Mouse (Mus musculus) CH12.LX (cell line): ENCODE measurements around the gene Elf1. TPM values are rescaled to one million over a fixed set of nuclear protein-coding genes. Genes with fewer than 3 reads are reported as not detected.

Source experiments
- DNase-seq: peaks from one replicate; pipeline ENCODE4 v3.0.0-alpha.2; 2013; ENCODE audit errors: extremely low read depth
- H3K27ac ChIP-seq: 2 replicates; pipeline ENCODE4 v1.5.1; 2012; ENCODE audit warnings: low read depth, mild to moderate bottlenecking, control low read depth, moderate library complexity; ENCODE audit not compliant: insufficient read depth
- H3K27me3 ChIP-seq: replicated peaks from 2 replicates; pipeline ENCODE3; 2012; ENCODE audit warnings: inconsistent platforms
- H3K36me3 ChIP-seq, 2 experiments: replicated peaks in 1 of 2; 2 replicates each; pipeline versions ENCODE3 to v1.6.1; 2012; ENCODE audit warnings: inconsistent platforms in 1 of 2, low read length in 1 of 2, mild to moderate bottlenecking in 1 of 2, mixed read lengths in 1 of 2, moderate library complexity in 1 of 2; ENCODE audit not compliant: control insufficient read depth in 1 of 2, insufficient read depth in 1 of 2
- H3K4me1 ChIP-seq, 2 experiments: 2 replicates each; pipeline ENCODE4 v1.6.1; 2012; ENCODE audit warnings: inconsistent platforms in 1 of 2, moderate library complexity in 1 of 2; ENCODE audit not compliant: insufficient read depth in 2 of 2, control insufficient read depth in 1 of 2
- H3K4me2 ChIP-seq: 2 replicates; pipeline ENCODE4 v1.6.1; 2012; ENCODE audit warnings: low read depth, mild to moderate bottlenecking, control low read depth; ENCODE audit not compliant: poor library complexity, insufficient read depth, severe bottlenecking
- H3K4me3 ChIP-seq, 3 experiments: fragments of 150-350 bp in 1 of 3; sonication (generic) in 1 of 3; replicated peaks in 1 of 3; 2 replicates each; pipeline versions ENCODE3 to v1.5.1; 2011 to 2012; ENCODE audit warnings: low read depth in 2 of 3, low read length in 2 of 3, mild to moderate bottlenecking in 2 of 3, moderate library complexity in 2 of 3, control low read depth in 1 of 3, improper control_type of control experiment in 1 of 3, inconsistent platforms in 1 of 3, mixed read lengths in 1 of 3; ENCODE audit not compliant: poor library complexity in 1 of 3
- H3K79me2 ChIP-seq: replicated peaks from 2 replicates; pipeline ENCODE4 v1.6.1; 2012; ENCODE audit warnings: mild to moderate bottlenecking, moderate library complexity; ENCODE audit not compliant: control insufficient read depth, poor library complexity, insufficient read depth, severe bottlenecking; ENCODE audit errors: extremely low read depth
- H3K9ac ChIP-seq: 2 replicates; pipeline ENCODE4 v1.6.1; 2012; ENCODE audit warnings: low read depth, mild to moderate bottlenecking, control low read depth, moderate library complexity; ENCODE audit not compliant: insufficient read depth
- H3K9me3 ChIP-seq: replicated peaks from 2 replicates; pipeline ENCODE3; 2012; ENCODE audit warnings: low read length, inconsistent platforms, mixed read lengths
- BHLHE40 ChIP-seq: IDR thresholded peaks from 2 replicates; pipeline ENCODE4 v1.6.1; 2011; ENCODE audit warnings: mild to moderate bottlenecking, low read depth, low read length, improper control_type of control experiment
- CHD1 ChIP-seq: IDR thresholded peaks from 2 replicates; pipeline ENCODE4 v1.6.1; 2012; ENCODE audit warnings: low read depth, low read length, improper control_type of control experiment, inconsistent platforms
- CHD2 ChIP-seq: IDR thresholded peaks from 2 replicates; pipeline ENCODE4 v1.6.1; 2011; ENCODE audit warnings: low read length, improper control_type of control experiment
- CTCF ChIP-seq, 2 experiments: IDR thresholded peaks in 1 of 2; conservative IDR thresholded peaks in 1 of 2; 2 replicates each; pipeline ENCODE4 v1.5.1; 2011 to 2012; ENCODE audit warnings: low read depth in 2 of 2, low read length in 2 of 2, improper control_type of control experiment in 1 of 2, inconsistent platforms in 1 of 2, mild to moderate bottlenecking in 1 of 2, moderate library complexity in 1 of 2
- E2F4 ChIP-seq: IDR thresholded peaks from 2 replicates; pipeline ENCODE4 v1.6.1; 2011; ENCODE audit warnings: low read depth, low read length, improper control_type of control experiment; ENCODE audit not compliant: insufficient replicate concordance
- ELF1 ChIP-seq: IDR thresholded peaks from 2 replicates; pipeline ENCODE4 v1.6.1; 2014; ENCODE audit warnings: low read depth, mild to moderate bottlenecking, inconsistent platforms, low read length, improper control_type of control experiment
- EP300 ChIP-seq: IDR thresholded peaks from 2 replicates; pipeline ENCODE4 v1.6.1; 2011; ENCODE audit warnings: low read length, improper control_type of control experiment
- ETS1 ChIP-seq: conservative IDR thresholded peaks from 2 replicates; pipeline ENCODE4 v1.6.1; 2012; ENCODE audit warnings: low read depth, mild to moderate bottlenecking, inconsistent platforms, low read length, improper control_type of control experiment, moderate library complexity
- GABPA ChIP-seq: IDR thresholded peaks from 2 replicates; pipeline ENCODE4 v1.6.1; 2012; ENCODE audit warnings: low read depth, low read length, improper control_type of control experiment, inconsistent platforms; ENCODE audit not compliant: insufficient replicate concordance
- HCFC1 ChIP-seq: IDR thresholded peaks from 2 replicates; pipeline ENCODE4 v1.6.1; 2012; ENCODE audit warnings: low read depth, mild to moderate bottlenecking, inconsistent platforms, low read length, improper control_type of control experiment
- IRF4 ChIP-seq: IDR thresholded peaks from 2 replicates; pipeline ENCODE4 v1.6.1; 2014; ENCODE audit warnings: low read depth, mild to moderate bottlenecking, inconsistent platforms, low read length, improper control_type of control experiment
- JUN ChIP-seq: IDR thresholded peaks from 2 replicates; pipeline ENCODE4 v1.6.1; 2011; ENCODE audit warnings: low read depth, mild to moderate bottlenecking, low read length, improper control_type of control experiment, moderate library complexity; ENCODE audit not compliant: insufficient read depth
- JUND ChIP-seq: conservative IDR thresholded peaks from 2 replicates; pipeline ENCODE4 v1.6.1; 2011; ENCODE audit warnings: low read depth, low read length, improper control_type of control experiment
- KAT2A ChIP-seq: IDR thresholded peaks from 2 replicates; pipeline ENCODE4 v1.6.1; 2012; ENCODE audit warnings: low read length, improper control_type of control experiment, inconsistent platforms; ENCODE audit not compliant: insufficient replicate concordance
- MAFK ChIP-seq: IDR thresholded peaks from 2 replicates; pipeline ENCODE4 v1.6.1; 2011; ENCODE audit warnings: low read length, improper control_type of control experiment; ENCODE audit not compliant: insufficient replicate concordance
- MAX ChIP-seq: IDR thresholded peaks from 2 replicates; pipeline ENCODE4 v1.6.1; 2011; ENCODE audit warnings: low read length, improper control_type of control experiment
- MAZ ChIP-seq: IDR thresholded peaks from 2 replicates; pipeline ENCODE4 v1.6.1; 2012; ENCODE audit warnings: low read depth, mild to moderate bottlenecking, inconsistent platforms, low read length, improper control_type of control experiment, moderate library complexity
- MEF2A ChIP-seq: IDR thresholded peaks from 2 replicates; pipeline ENCODE4 v1.6.1; 2014; ENCODE audit warnings: low read depth, mild to moderate bottlenecking, inconsistent platforms, low read length, improper control_type of control experiment, borderline replicate concordance
- MXI1 ChIP-seq: IDR thresholded peaks from 2 replicates; pipeline ENCODE4 v1.6.1; 2011; ENCODE audit warnings: mild to moderate bottlenecking, low read depth, low read length, improper control_type of control experiment
- MYC ChIP-seq: IDR thresholded peaks from 2 replicates; pipeline ENCODE4 v1.6.1; 2011; ENCODE audit warnings: low read depth, mild to moderate bottlenecking, improper control_type of control experiment, low read length
- NRF1 ChIP-seq: IDR thresholded peaks from 2 replicates; pipeline ENCODE4 v1.6.1; 2014; ENCODE audit warnings: low read depth, mild to moderate bottlenecking, inconsistent platforms, low read length, improper control_type of control experiment, moderate library complexity
- PAX5 ChIP-seq: IDR thresholded peaks from 2 replicates; pipeline ENCODE4 v1.6.1; 2012; ENCODE audit warnings: low read length, inconsistent platforms, mixed read lengths
- POLR2A ChIP-seq: IDR thresholded peaks from 2 replicates; pipeline ENCODE4 v1.6.1; 2011; ENCODE audit warnings: low read depth, mild to moderate bottlenecking, improper control_type of control experiment, low read length
- RAD21 ChIP-seq: IDR thresholded peaks from 2 replicates; pipeline ENCODE4 v1.6.1; 2011; ENCODE audit warnings: low read depth, mild to moderate bottlenecking, low read length, improper control_type of control experiment, moderate library complexity
- RCOR1 ChIP-seq: conservative IDR thresholded peaks from 2 replicates; pipeline ENCODE4 v1.6.1; 2012; ENCODE audit warnings: low read depth, mild to moderate bottlenecking, inconsistent platforms, low read length, improper control_type of control experiment
- SIN3A ChIP-seq: IDR thresholded peaks from 2 replicates; pipeline ENCODE4 v1.6.1; 2012; ENCODE audit warnings: low read length, improper control_type of control experiment, inconsistent platforms
- SMC3 ChIP-seq: IDR thresholded peaks from 2 replicates; pipeline ENCODE4 v1.6.1; 2011; ENCODE audit warnings: low read depth, low read length, improper control_type of control experiment
- TBP ChIP-seq: conservative IDR thresholded peaks from 2 replicates; pipeline ENCODE4 v1.6.1; 2011; ENCODE audit warnings: low read depth, low read length, improper control_type of control experiment
- TCF12 ChIP-seq: IDR thresholded peaks from 2 replicates; pipeline ENCODE4 v1.6.1; 2014; ENCODE audit warnings: low read depth, mild to moderate bottlenecking, inconsistent platforms, low read length, improper control_type of control experiment
- UBTF ChIP-seq: IDR thresholded peaks from 2 replicates; pipeline ENCODE4 v1.6.1; 2012; ENCODE audit warnings: low read depth, mild to moderate bottlenecking, inconsistent platforms, low read length, improper control_type of control experiment, moderate library complexity
- USF1 ChIP-seq: IDR thresholded peaks from 2 replicates; pipeline ENCODE4 v1.6.1; 2014; ENCODE audit warnings: low read depth, mild to moderate bottlenecking, inconsistent platforms, low read length, improper control_type of control experiment
- USF2 ChIP-seq: conservative IDR thresholded peaks from 2 replicates; pipeline ENCODE4 v1.6.1; 2011; ENCODE audit warnings: low read depth, low read length, improper control_type of control experiment
- ZC3H11A ChIP-seq: IDR thresholded peaks from 2 replicates; pipeline ENCODE4 v1.6.1; 2012; ENCODE audit warnings: low read depth, mild to moderate bottlenecking, inconsistent platforms, low read length, improper control_type of control experiment
- ZMIZ1 ChIP-seq: IDR thresholded peaks from 2 replicates; pipeline ENCODE4 v1.6.1; 2012; ENCODE audit warnings: low read depth, mild to moderate bottlenecking, inconsistent platforms, low read length, improper control_type of control experiment
- dilution Hi-C: fragments of 300-500 bp; cut with MboI; formaldehyde crosslinking; loops from 2 replicates; pipeline ENCODE4 v1.14.3; 2020; ENCODE audit warnings: low sequenced_read_pairs; ENCODE audit not compliant: extremely low pct_unique_long_range_greater_than_20kb, extremely low pct_ligation_motif_present
- in situ Hi-C: fragments of 300-500 bp; cut with MboI; formaldehyde crosslinking; loops from 3 replicates; pipeline ENCODE4 v1.14.3; 2019; ENCODE audit warnings: low sequenced_read_pairs, low pct_ligation_motif_present, low pct_unique_long_range_greater_than_20kb, mixed read lengths
- polyA plus RNA-seq: library from polyadenylated mRNA; unstranded; fragments of >175 nt; gene quantifications from 2 replicates; pipeline ENCODE4 v1.2.1, GENCODE M21; 2012; ENCODE audit warnings: low read depth; ENCODE audit not compliant: insufficient read length
- total RNA-seq, 2 experiments: library from RNA; depleted of rRNA; stranded (reverse); fragments of 300-350 nt in 1 of 2; fragments of >200 nt in 1 of 2; gene quantifications; 2 replicates each; pipeline ENCODE4 v1.2.3; 2012 to 2014

The Elf1 gene
- total and polyA plus RNA-seq, 3 experiments = 37.1 to 71.7 (median 54.4) TPM

DNA sequence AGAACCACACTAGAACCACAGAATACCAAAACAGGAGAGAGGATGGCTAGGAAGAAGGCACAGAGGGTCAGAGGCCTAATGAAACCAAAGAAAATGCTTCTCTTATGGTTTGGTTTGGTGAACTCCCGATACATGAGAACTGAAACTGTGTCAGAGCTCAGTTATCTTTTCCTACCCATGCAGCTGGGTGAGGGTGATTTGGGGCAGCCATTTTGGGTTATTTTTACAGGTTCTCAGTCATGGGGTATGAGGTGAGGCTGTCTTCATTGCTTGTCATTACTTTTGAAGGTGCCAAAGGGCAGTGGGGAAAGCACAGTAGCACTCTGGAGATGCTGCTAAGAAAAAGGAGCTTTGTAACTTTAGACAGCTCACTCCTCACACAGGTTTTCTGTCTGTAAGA, 52.4 kb downstream of the Elf1 start:
- Histone ChIP-seq H3K9ac (peak overlapping the region; percentile 64), H3K9me3 (peaks cover 2% of the 10 kb centered on the region), H3K79me2 (peaks cover 84% of the 10 kb centered on the region), H3K27ac (peak overlapping the region; percentile 92), H3K36me3 (peaks cover 7 to 28% of the 10 kb centered on the region in 2 experiments), H3K4me1 (peaks cover 5 to 72% of the 10 kb centered on the region in 2 experiments), H3K4me3 (no peak overlapping the region), H3K27me3 (no peaks in the 10 kb centered on the region), H3K4me2 (peak overlapping the region; percentile 63)
- TF ChIP-seq ETS1 (peak; percentile 89), TBP (peak; percentile 78), UBTF (no peak), JUND (0 out of 2 replicates have a peak, but pooled peaks have one; percentile 51), USF2 (no peak), GABPA (no peak), ZMIZ1 (peak; percentile 54), SIN3A (peak; percentile 85; the same call in 1 of the 2 replicates), MAX (peak; percentile 70), JUN (peak; percentile 47; the same call in 1 of the 2 replicates), SMC3 (no peak), NRF1 (no peak), CTCF (conservative IDR thresholded peaks at IDR 0.05 in 1 of 2, IDR thresholded peaks at IDR 0.05 in 1 of 2; ENCODE audit: low read depth in 2 of 2, low read length in 2 of 2) (no peak), IRF4 (peak; percentile 94), PAX5 (no peak), RAD21 (no peak; the same call in none of the 2 replicates), EP300 (peak; percentile 89), CHD2 (peak; percentile 56; the same call in 1 of the 2 replicates), ZC3H11A (no peak), BHLHE40 (no peak; the same call in 1 of the 2 replicates), TCF12 (peak; percentile 78), E2F4 (no peak), HCFC1 (peak; percentile 54), RCOR1 (0 out of 2 replicates have a peak, but pooled peaks have one; percentile 45), MAFK (no peak), KAT2A (no peak), MAZ (peak; percentile 56; the same call in 1 of the 2 replicates), POLR2A (no peak), USF1 (no peak), MEF2A (peak; percentile 94), ELF1 (peak; percentile 29; the same call in 1 of the 2 replicates), CHD1 (peak; percentile 50; the same call in 1 of the 2 replicates), MXI1 (no peak; the same call in none of the 2 replicates), MYC (peak; percentile 87)
- dilution Hi-C loops (no loop called here), in situ Hi-C loops (no loop called here)
- peak; percentile 86 for DNase-seq
